Mouse (Mus musculus): ENCODE results near the gene Tmem208.

- TF ChIP-seq CTCF (IDR thresholded peaks at IDR 0.05; ENCODE audit: borderline replicate concordance, control insufficient read depth, extremely low read depth, insufficient read depth, low read length, poor library complexity) (no peak), POLR2A (IDR thresholded peaks at IDR 0.05; ENCODE audit: control insufficient read depth, extremely low read depth, insufficient read depth, low read length, poor library complexity) (no peak)
Observed at GRCm38 (mm10) chr8:105372473-105372872, 46.3 kb downstream of the Tmem208 start.

All from thymus, adult 2 months (tissue).